Mouse (Mus musculus) embryonic fibroblast, embryonic 13.5 days (primary cell): ENCODE measurements at regions not wholly inside any gene's neighbourhood (a gene's known extent, or its start where the extent isn't known, plus 50 kb on each side); places are given as distances from the start of the nearest gene placed in this dataset.

ENCODE experiments used
- CTCF ChIP-seq: IDR thresholded peaks from 2 replicates; pipeline ENCODE4 v1.5.1; 2011; ENCODE audit warnings: mild to moderate bottlenecking, control low read depth, low read length, moderate library complexity, borderline replicate concordance; ENCODE audit not compliant: insufficient read depth
- POLR2A ChIP-seq: IDR thresholded peaks from 2 replicates; pipeline ENCODE4 v1.6.1; 2011; ENCODE audit warnings: low read depth, mild to moderate bottlenecking, control low read depth, low read length, moderate library complexity

DNA sequence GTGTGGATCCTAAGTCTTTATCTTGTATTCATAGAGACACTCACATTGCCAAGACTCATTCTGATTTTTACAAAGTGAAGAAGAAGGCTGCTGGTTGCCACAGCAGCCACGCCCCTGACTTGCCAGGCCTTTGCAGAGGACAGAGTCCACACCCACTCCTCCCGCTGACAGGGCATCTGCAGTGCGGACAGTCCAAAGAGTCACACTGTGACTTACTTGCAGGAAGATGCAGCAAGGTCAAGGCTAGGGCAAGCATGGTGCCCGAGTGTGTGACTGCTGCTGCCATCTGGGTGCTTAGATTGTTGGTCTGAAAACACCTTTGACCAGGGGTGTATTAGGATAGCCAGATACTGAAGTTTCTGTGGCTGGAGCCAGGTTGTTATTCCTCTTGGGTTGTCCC is 252.1 kb downstream of the Fgf9 start:
- no peak for TF ChIP-seq CTCF
- no peak for TF ChIP-seq POLR2A
